Mouse (Mus musculus): ENCODE data around the gene Ahdc1.

DNA sequence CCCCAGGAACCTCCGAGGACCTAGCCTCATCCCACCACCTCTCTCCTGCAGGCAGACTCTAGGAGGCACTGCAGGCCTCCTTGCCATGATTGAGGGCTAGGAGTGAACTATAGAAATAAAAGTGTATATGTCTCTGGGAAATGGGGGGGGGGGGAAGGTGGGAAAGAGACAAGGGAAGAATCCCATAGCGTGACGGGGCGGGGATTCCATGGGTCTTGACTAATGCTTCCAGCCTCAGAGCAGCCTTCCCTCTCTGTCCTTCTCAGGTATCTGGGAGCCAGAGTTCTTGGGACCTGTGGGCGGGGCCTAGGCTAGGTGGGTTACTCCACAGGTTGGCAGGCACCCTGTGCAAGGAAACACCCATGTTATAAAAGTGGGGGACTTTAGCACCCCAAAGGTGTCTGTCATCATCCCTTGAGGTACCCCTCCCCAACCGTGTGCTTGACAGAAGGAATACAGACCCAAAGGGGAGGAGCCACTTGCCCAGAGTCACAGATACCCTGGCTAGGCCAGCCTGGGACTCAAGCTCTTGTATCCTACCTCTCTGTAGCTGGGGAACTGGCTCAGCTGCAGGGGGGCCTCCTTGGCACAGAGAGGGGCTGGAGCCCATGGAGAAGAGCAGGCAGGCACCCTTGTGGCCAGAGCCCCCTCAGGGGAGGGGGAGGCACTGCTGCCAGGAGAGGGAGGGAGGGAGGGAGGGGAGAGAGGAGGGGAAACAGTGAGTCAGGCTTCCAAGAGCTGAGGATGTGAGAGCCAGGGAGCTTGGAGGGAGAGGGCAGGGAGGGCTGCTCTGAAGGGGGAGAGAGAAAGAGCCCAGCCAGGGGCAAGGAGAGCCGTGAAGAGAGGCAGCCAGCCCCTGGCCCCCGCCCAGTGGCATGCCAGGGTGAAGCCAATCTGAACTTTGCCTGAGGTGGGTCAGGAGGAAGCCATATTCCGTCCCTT is 4.9 kb downstream of the Ahdc1 start:
- TF ChIP-seq CTCF (IDR thresholded peaks at IDR 0.05; ENCODE audit: control insufficient read depth, insufficient read depth, low read length): no peak
- TF ChIP-seq POLR2A (IDR thresholded peaks at IDR 0.05; ENCODE audit: borderline replicate concordance, control insufficient read depth, low read depth, low read length): no peak
